Mouse (Mus musculus) mouse trophoblast stem cell (cell line): Measurements from ENCODE around the gene Adamtsl3.

Experiments
- in situ Hi-C, 2 experiments: fragments of 300-500 bp; cut with MseI, MboI; formaldehyde crosslinking; loops; 2 replicates in 1 of 2; 3 replicates in 1 of 2; pipeline ENCODE4 v1.15.1; 2025

The Adamtsl3 gene

DNA sequence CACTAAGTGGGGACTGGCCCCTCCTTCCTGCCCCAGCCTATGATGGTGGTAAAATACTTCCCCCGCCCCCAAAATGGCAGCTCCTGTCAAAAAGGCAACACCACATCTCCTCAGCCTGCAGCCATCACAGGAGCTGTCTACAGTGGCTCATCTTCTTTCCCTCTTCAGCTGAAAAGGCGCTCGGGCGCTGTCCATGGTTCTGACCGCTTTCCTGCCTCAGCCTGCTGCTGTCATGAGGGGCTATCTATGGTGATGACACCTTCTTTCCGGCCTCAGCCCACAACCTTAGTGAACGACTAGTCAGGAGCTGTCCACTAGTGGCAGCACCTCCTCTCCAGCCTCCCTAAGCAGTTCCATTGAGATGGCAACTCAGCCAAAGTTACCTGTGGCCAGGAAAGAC is 289.8 kb downstream of the Adamtsl3 start:
- in situ Hi-C loops: no loop called here

DNA sequence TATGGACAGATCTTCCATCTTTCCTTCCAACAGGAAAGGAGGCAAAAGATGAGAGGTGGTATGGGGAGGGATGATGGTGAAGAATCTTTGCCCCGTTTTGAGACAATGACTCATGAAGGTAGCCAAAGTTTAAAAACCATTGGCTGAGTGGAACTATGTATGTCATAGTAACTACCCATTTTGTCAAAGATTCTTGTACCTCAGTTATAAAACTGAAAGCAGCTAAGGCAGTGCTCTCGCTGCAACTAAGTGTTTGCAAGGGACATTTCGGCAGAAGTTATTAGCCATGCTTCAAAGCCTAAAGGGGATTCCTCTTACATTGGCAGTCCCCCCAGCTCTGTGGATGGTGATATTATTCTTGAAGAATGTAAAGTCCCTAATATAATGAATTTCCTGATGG is 311.7 kb downstream of the Adamtsl3 start:
- in situ Hi-C loops: no loop called here

DNA sequence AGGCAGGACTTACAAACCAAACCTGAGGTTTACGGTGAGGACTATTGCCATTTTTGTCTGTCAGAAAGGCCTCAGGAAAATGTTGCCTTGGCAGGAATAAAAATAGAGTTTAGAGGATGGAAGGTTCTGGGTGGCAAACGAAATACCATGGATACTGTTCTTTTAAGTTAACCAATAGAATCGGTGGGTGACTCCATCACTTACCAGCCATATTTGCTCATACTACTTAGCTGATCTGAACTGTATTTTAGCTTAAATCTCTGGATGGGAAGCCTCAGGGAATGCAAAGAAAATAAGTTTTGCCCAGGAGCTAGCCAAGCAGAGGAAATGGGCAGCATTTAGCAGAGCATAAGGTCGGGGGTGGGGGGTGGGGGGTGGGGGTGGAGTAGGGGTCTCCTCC is 312.4 kb downstream of the Adamtsl3 start:
- in situ Hi-C loops: no loop called here

DNA sequence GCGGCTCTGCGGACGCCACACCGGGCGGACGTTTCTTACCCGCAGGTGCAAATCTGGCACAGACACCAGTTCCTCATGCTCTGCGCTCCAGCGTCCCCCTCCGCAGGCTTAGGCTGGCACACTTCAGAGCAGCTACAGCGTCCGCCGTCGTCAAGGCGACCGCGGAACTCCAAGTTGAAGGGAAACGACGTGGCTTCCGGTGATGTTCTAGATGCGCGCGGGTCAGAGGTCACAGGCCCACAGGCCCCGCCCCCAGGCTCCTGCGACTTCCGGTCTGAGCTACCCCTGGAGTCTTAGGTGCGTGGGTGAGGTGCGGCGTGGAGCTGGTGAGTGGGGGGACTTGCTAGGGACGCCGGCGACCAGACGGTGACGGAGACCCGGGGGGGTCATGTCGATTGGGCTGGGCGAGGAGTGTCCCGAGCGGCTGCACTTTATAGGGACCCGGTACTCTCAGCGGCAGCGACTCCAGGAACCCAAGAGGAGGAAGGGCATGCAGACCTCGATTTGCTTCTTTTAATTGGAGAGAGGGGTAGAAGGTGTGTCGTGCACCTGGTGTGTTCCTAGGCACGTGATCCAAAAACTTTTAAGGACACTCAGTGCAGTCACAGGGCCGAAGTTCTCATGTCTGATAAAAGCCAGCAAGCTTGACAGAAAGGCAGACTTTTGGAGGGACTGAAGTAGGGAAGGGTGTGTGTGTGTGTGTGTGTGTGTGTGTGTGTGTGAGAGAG is 313.0 kb downstream of the Adamtsl3 start, which contains the start of the genes Saxo2 and Efl1:
Gene Saxo2, minus strand, starts transcription at position 176 of the 728 bp plus-strand sequence.
Gene Efl1, plus strand, starts transcription at position 262 of the 728 bp plus-strand sequence.
- in situ Hi-C loops: no loop called here

DNA sequence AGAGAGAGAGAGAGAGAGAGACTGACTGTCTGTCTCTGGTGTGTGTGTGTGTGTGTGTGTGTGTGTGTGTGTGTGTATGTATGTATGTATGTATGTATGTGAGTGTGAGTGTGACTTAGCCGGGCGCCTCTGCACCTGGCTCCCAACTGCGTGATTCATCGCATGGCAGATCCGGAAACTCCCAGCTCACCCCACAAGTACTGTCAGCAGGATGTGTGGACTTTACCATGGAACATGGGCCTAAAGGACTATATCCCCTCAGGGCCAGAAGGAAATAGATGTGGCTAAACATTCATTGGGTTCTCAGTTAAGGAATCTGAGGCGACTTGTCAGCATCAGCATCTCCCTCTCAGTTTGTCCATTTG is 313.6 kb downstream of the Adamtsl3 start:
- in situ Hi-C loops: no loop called here
